Mouse (Mus musculus) neural tube, embryonic 11.5 days (tissue): ENCODE results near the gene Ostf1. TPM values are rescaled to one million over a fixed set of nuclear protein-coding genes. Genes with fewer than 3 reads are reported as not detected.

Source experiments
- ATAC-seq: fragments of 200-750 bp; cut with Nextera tagmentation; 2 replicates; pipeline ENCODE4 v1.8.0; 2017; ENCODE audit warnings: moderate number of reproducible peaks, mild to moderate bottlenecking, moderate TSS enrichment, moderate library complexity; ENCODE audit not compliant: insufficient read depth, low FRiP score, low TSS enrichment
- DNase-seq: peaks from one replicate; pipeline ENCODE4 v3.0.0-alpha.2; 2015; ENCODE audit warnings: low spot score
- H3K27ac ChIP-seq: fragments of 300-500 bp; sonication (generic); 2 replicates; pipeline ENCODE4 v1.5.1; 2014; ENCODE audit warnings: low read depth, mild to moderate bottlenecking, low read length
- H3K27me3 ChIP-seq: fragments of 300-500 bp; sonication (generic); 2 replicates; pipeline ENCODE4 v1.6.1; 2014; ENCODE audit warnings: mild to moderate bottlenecking, low read length, mixed read lengths; ENCODE audit not compliant: control insufficient read depth, insufficient read depth
- H3K36me3 ChIP-seq: fragments of 300-500 bp; sonication (generic); 2 replicates; pipeline ENCODE4 v1.6.1; 2014; ENCODE audit warnings: mild to moderate bottlenecking, low read length, moderate library complexity, mixed read lengths; ENCODE audit not compliant: control insufficient read depth, insufficient read depth
- H3K4me1 ChIP-seq: fragments of 300-500 bp; sonication (generic); 2 replicates; pipeline ENCODE4 v1.6.1; 2014; ENCODE audit warnings: low read length, mixed read lengths; ENCODE audit not compliant: control insufficient read depth, insufficient read depth
- H3K4me2 ChIP-seq: fragments of 300-500 bp; sonication (generic); 2 replicates; pipeline ENCODE4 v1.6.1; 2014; ENCODE audit warnings: low read depth, mild to moderate bottlenecking, moderate library complexity
- H3K4me3 ChIP-seq: fragments of 300-500 bp; sonication (generic); 2 replicates; pipeline ENCODE4 v1.5.1; 2014; ENCODE audit warnings: low read depth, low read length
- H3K9ac ChIP-seq: fragments of 300-500 bp; sonication (generic); 2 replicates; pipeline ENCODE4 v1.6.1; 2014; ENCODE audit warnings: mild to moderate bottlenecking, low read length
- H3K9me3 ChIP-seq: fragments of 300-500 bp; sonication (generic); 2 replicates; pipeline ENCODE4 v1.6.1; 2016; ENCODE audit warnings: low read length; ENCODE audit not compliant: control insufficient read depth
- WGBS: fragments of 180-500 bp; shearing (Covaris S2); extraction: QIAGEN DNeasy Blood & Tissue Kit; methylation state at CpG from one replicate; pipeline ENCODE4 v1.1.7; 2014; 5-methylcytosine and 5-hydroxymethylcytosine counted together
- polyA plus RNA-seq: library from polyadenylated mRNA; unstranded; fragments of >200 nt; fragmentation: Nextera tagmentation; extraction: Ambion mirVana; gene quantifications from 2 replicates; pipeline ENCODE4 v1.2.1, GENCODE M21; 2014

Gene Ostf1
- polyA plus RNA-seq, 1 experiment from 2014 or later: 50.0 TPM

GRCm38 (mm10) chr19:18661683-18662082 lies 30.1 kb upstream of the Ostf1 start:
- 57% methylated on average over 1 of the region's 1 CpGs for WGBS
- H3K4me3 ChIP-seq: no peak overlapping the region

GRCm38 (mm10) chr19:18660466-18660865 lies 28.8 kb upstream of the Ostf1 start:
- H3K27ac ChIP-seq: no peak overlapping the region
- H3K4me2 ChIP-seq: no peak overlapping the region
- WGBS: 88% methylated on average over 3 of the region's 3 CpGs
- H3K27me3 ChIP-seq: no peaks in the 10 kb centered on the region
- ATAC-seq: no peak
- DNase-seq: no peak
- H3K36me3 ChIP-seq: no peaks in the 10 kb centered on the region
- no peak overlapping the region for H3K9ac ChIP-seq
- H3K4me3 ChIP-seq: no peak overlapping the region
- no peaks in the 10 kb centered on the region for H3K9me3 ChIP-seq
- no peaks in the 10 kb centered on the region for H3K4me1 ChIP-seq

More at GRCm38 (mm10) chr19:18661683-18662082, 30.1 kb upstream of the Ostf1 start:
- H3K4me1 ChIP-seq: no peaks in the 10 kb centered on the region
- H3K9ac ChIP-seq: no peak overlapping the region
- ATAC-seq (no peak), DNase-seq (no peak)
- no peaks in the 10 kb centered on the region for H3K9me3 ChIP-seq
- H3K4me2 ChIP-seq: no peak overlapping the region
- no peak overlapping the region for H3K27ac ChIP-seq
- no peaks in the 10 kb centered on the region for H3K27me3 ChIP-seq
- no peaks in the 10 kb centered on the region for H3K36me3 ChIP-seq

- Histone ChIP-seq H3K27ac (no peak overlapping the region), H3K4me1 (no peaks in the 10 kb centered on the region), H3K4me3 (no peak overlapping the region), H3K36me3 (no peaks in the 10 kb centered on the region), H3K27me3 (no peaks in the 10 kb centered on the region), H3K4me2 (no peak overlapping the region), H3K9me3 (no peaks in the 10 kb centered on the region; the same call in 1 of the 2 replicates), H3K9ac (no peak overlapping the region)
- 60% methylated on average over 1 of the region's 1 CpGs for WGBS
- DNase-seq (no peak), ATAC-seq (no peak)
Measured at GRCm38 (mm10) chr19:18659349-18659748, 27.7 kb upstream of the Ostf1 start.

DNA sequence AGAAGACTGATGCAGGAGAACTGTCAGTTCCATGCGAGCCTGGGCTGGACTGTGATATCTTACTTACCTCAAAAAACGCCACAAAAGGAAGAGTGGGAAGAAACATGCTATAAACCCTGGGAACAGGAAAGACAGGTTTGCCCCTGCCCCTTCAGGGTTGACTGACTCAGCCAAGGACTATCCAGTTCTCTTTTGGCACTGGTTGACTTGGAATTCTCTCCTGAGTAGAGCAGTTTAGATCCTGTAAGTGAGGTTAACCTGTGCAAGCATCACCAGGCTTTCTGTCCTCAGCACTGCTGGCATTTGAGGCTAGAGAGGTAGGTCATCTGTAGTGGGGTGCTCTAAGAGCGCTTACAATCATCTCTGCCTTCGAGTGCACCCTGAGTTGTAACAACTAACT lies 26.9 kb upstream of the Ostf1 start:
- Histone ChIP-seq H3K36me3 (no peaks in the 10 kb centered on the region), H3K4me2 (no peak overlapping the region), H3K9me3 (no peaks in the 10 kb centered on the region; the same call in 1 of the 2 replicates), H3K27ac (no peak overlapping the region), H3K9ac (no peak overlapping the region), H3K4me3 (no peak overlapping the region), H3K27me3 (no peaks in the 10 kb centered on the region), H3K4me1 (no peaks in the 10 kb centered on the region)
- 78% methylated on average over 4 of the region's 4 CpGs for WGBS
- ATAC-seq (no peak), DNase-seq (no peak)

- ATAC-seq (no peak), DNase-seq (no peak)
- Histone ChIP-seq H3K27ac (no peak overlapping the region), H3K4me1 (no peaks in the 10 kb centered on the region), H3K4me2 (no peak overlapping the region), H3K4me3 (no peak overlapping the region), H3K9ac (no peak overlapping the region), H3K27me3 (no peaks in the 10 kb centered on the region), H3K36me3 (no peaks in the 10 kb centered on the region), H3K9me3 (no peaks in the 10 kb centered on the region; the same call in 1 of the 2 replicates)
- WGBS: 90% methylated on average over 7 of the region's 7 CpGs
Measured at GRCm38 (mm10) chr19:18655999-18656398, 24.4 kb upstream of the Ostf1 start.

- DNase-seq (no peak), ATAC-seq (no peak)
- no peak overlapping the region for H3K9ac ChIP-seq
- no peak overlapping the region for H3K4me2 ChIP-seq
- no peak overlapping the region for H3K4me3 ChIP-seq
- H3K9me3 ChIP-seq: no peaks in the 10 kb centered on the region; the same call in 1 of the 2 replicates
- WGBS: 85% methylated on average over 5 of the region's 5 CpGs
- H3K36me3 ChIP-seq: no peaks in the 10 kb centered on the region
- H3K4me1 ChIP-seq: no peaks in the 10 kb centered on the region
- no peak overlapping the region for H3K27ac ChIP-seq
- H3K27me3 ChIP-seq: no peaks in the 10 kb centered on the region
Measured at GRCm38 (mm10) chr19:18654984-18655383, 23.4 kb upstream of the Ostf1 start.

GRCm38 (mm10) chr19:18654330-18654729 lies 22.7 kb upstream of the Ostf1 start:
- ATAC-seq (no peak), DNase-seq (no peak)
- Histone ChIP-seq H3K27ac (no peak overlapping the region), H3K27me3 (no peaks in the 10 kb centered on the region), H3K36me3 (no peaks in the 10 kb centered on the region), H3K9ac (no peak overlapping the region), H3K4me1 (no peaks in the 10 kb centered on the region), H3K9me3 (no peaks in the 10 kb centered on the region; the same call in 1 of the 2 replicates), H3K4me2 (no peak overlapping the region), H3K4me3 (no peak overlapping the region)
- WGBS: 86% methylated on average over 8 of the region's 8 CpGs

DNA sequence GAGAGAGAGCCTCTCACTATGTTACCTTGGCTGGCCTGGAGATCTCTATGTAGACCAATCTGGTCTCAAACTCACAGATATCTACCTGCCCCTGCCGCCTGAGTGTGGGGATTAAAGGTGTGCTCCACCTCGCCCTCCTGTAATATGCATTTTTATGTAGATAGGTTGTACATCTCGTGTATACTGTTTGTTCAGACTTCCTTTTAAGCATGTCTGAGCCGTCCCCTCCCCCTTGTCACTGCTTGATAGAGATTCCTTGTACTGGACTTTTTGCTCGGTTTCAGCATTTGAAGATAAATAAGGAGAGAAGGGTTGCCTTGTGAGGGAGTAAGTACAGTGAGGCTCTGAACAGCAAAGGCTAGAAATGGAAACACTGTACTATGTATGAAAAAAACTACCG lies 21.4 kb upstream of the Ostf1 start:
- ATAC-seq: no peak
- DNase-seq: no peak
- Histone ChIP-seq H3K27ac (no peak overlapping the region), H3K9ac (no peak overlapping the region), H3K27me3 (no peaks in the 10 kb centered on the region), H3K36me3 (no peaks in the 10 kb centered on the region), H3K9me3 (no peaks in the 10 kb centered on the region; the same call in 1 of the 2 replicates), H3K4me3 (no peak overlapping the region), H3K4me2 (no peak overlapping the region), H3K4me1 (no peaks in the 10 kb centered on the region)
- 93% methylated on average over 6 of the region's 6 CpGs for WGBS

DNA sequence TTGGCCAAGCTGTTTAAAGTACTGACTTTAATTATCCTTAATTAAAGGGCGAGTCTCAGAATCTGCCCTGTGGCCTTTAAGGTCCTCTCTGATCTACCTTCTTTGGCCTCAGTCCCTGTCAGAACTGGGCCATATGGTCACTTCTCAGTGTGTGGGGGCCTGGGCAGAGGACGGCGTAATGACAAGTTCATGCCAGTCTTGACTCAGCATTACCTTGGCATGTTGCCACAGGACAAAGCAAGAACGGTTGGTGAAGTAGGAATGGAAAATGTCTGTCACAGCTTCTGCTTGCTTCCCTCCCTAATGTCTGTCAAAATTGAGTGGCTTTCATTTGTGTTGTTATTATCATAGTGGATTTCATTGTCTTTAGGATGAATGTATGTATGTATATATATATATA lies 21.0 kb upstream of the Ostf1 start:
- H3K27ac ChIP-seq: no peak overlapping the region
- H3K36me3 ChIP-seq: no peaks in the 10 kb centered on the region
- no peak overlapping the region for H3K4me3 ChIP-seq
- H3K27me3 ChIP-seq: no peaks in the 10 kb centered on the region
- H3K4me1 ChIP-seq: no peaks in the 10 kb centered on the region
- ATAC-seq (no peak), DNase-seq (no peak)
- no peak overlapping the region for H3K9ac ChIP-seq
- H3K9me3 ChIP-seq: no peaks in the 10 kb centered on the region; the same call in 1 of the 2 replicates
- H3K4me2 ChIP-seq: no peak overlapping the region
- WGBS: 85% methylated on average over 4 of the region's 4 CpGs
